Mouse (Mus musculus) kidney, adult 2 months (tissue): Measurements from ENCODE around the gene Ncln. TPM values are rescaled to one million over a fixed set of nuclear protein-coding genes. Genes with fewer than 3 reads are reported as not detected.

Experiments used
- DNase-seq: peaks from one replicate; pipeline ENCODE4 v3.0.0; 2021
- H3K27ac ChIP-seq: fragments of 200-500 bp; 2 replicates; pipeline ENCODE4 v1.5.1; 2012; ENCODE audit warnings: low read depth, low read length, control low read depth, inconsistent platforms; ENCODE audit not compliant: insufficient read depth
- H3K27me3 ChIP-seq: fragments of 200-500 bp; replicated peaks from 2 replicates; pipeline ENCODE4 v1.6.1; 2012; ENCODE audit warnings: mild to moderate bottlenecking, moderate library complexity, low read length, inconsistent platforms; ENCODE audit not compliant: control insufficient read depth, insufficient read depth
- H3K36me3 ChIP-seq: fragments of 200-500 bp; 2 replicates; pipeline ENCODE4 v1.6.1; 2012; ENCODE audit warnings: mild to moderate bottlenecking, moderate library complexity, low read length, inconsistent platforms; ENCODE audit not compliant: control insufficient read depth, insufficient read depth
- H3K4me1 ChIP-seq: fragments of 200-500 bp; 2 replicates; pipeline ENCODE4 v1.6.1; 2011; ENCODE audit warnings: low read length; ENCODE audit not compliant: control insufficient read depth, insufficient read depth
- H3K4me3 ChIP-seq: fragments of 200-500 bp; 2 replicates; pipeline ENCODE4 v1.5.1; 2011; ENCODE audit warnings: mild to moderate bottlenecking, low read depth, low read length, control low read depth; ENCODE audit not compliant: insufficient read depth
- CTCF ChIP-seq: fragments of 200-500 bp; conservative IDR thresholded peaks from 2 replicates; pipeline ENCODE4 v1.5.1; 2011; ENCODE audit warnings: low read depth, mild to moderate bottlenecking, control low read depth, low read length, moderate library complexity, mixed read lengths; ENCODE audit not compliant: insufficient read depth, insufficient read length
- POLR2A ChIP-seq: fragments of 200-500 bp; IDR thresholded peaks from one replicate; pipeline ENCODE4 v1.6.1; 2011; ENCODE audit warnings: low read depth, low read length, control low read depth
- WGBS: fragments of 180-500 bp; shearing (Covaris S2); methylation state at CpG from one replicate; pipeline ENCODE4 v1.1.7; 2018; 5-methylcytosine and 5-hydroxymethylcytosine counted together
- polyA plus RNA-seq: library from polyadenylated mRNA; depleted of rRNA; stranded (reverse); fragments of >200 nt; gene quantifications from 2 replicates; pipeline ENCODE4 v1.2.3, GENCODE M21; 2012

The Ncln gene
- polyA plus RNA-seq, 1 experiment = 148 TPM

GRCm38 (mm10) chr10:81474461-81474860 lies 21.7 kb downstream of the Ncln start:
- no peak for DNase-seq
- Histone ChIP-seq H3K4me3 (no peak overlapping the region), H3K27ac (no peak overlapping the region), H3K27me3 (no peaks in the 10 kb centered on the region), H3K36me3 (no peaks in the 10 kb centered on the region), H3K4me1 (no peaks in the 10 kb centered on the region)
- TF ChIP-seq POLR2A = no peak
- no peak for TF ChIP-seq CTCF
- WGBS = 78% methylated on average over 10 of the region's 10 CpGs

- no peaks in the 10 kb centered on the region for H3K4me1 ChIP-seq
- no peak overlapping the region for H3K4me3 ChIP-seq
- under 1% methylated on average over 22 of the region's 22 CpGs for WGBS
- H3K36me3 ChIP-seq = no peaks in the 10 kb centered on the region
- H3K27me3 ChIP-seq = no peaks in the 10 kb centered on the region
- no peak for DNase-seq
- H3K27ac ChIP-seq = no peak overlapping the region
- TF ChIP-seq POLR2A (no peak), CTCF (no peak)
These were observed 23.2 kb downstream of the Ncln start for GRCm38 (mm10) chr10:81473003-81473451.

GRCm38 (mm10) chr10:81472403-81473002 lies 23.7 kb downstream of the Ncln start:
- 2% methylated on average over 18 of the region's 18 CpGs for WGBS
- no peak for DNase-seq
- no peak for TF ChIP-seq CTCF
- TF ChIP-seq POLR2A = no peak
- no peak overlapping the region for H3K27ac ChIP-seq
- no peak overlapping the region for H3K4me3 ChIP-seq
- no peaks in the 10 kb centered on the region for H3K36me3 ChIP-seq
- H3K4me1 ChIP-seq = no peaks in the 10 kb centered on the region
- H3K27me3 ChIP-seq = no peaks in the 10 kb centered on the region

GRCm38 (mm10) chr10:81470454-81470853 lies 25.7 kb downstream of the Ncln start:
- DNase-seq = no peak
- H3K27ac ChIP-seq = no peak overlapping the region
- H3K4me3 ChIP-seq = no peak overlapping the region
- H3K4me1 ChIP-seq = no peaks in the 10 kb centered on the region
- 41% methylated on average over 18 of the region's 18 CpGs for WGBS
- TF ChIP-seq POLR2A (no peak), CTCF (no peak)
- no peaks in the 10 kb centered on the region for H3K36me3 ChIP-seq
- H3K27me3 ChIP-seq = no peaks in the 10 kb centered on the region

GRCm38 (mm10) chr10:81469253-81469652 lies 26.9 kb downstream of the Ncln start:
- Histone ChIP-seq H3K4me3 (no peak overlapping the region), H3K27me3 (no peaks in the 10 kb centered on the region), H3K27ac (no peak overlapping the region), H3K4me1 (no peaks in the 10 kb centered on the region), H3K36me3 (no peaks in the 10 kb centered on the region)
- TF ChIP-seq CTCF = no peak
- no peak for TF ChIP-seq POLR2A
- no peak for DNase-seq
- 73% methylated on average over 5 of the region's 5 CpGs for WGBS

- TF ChIP-seq CTCF = no peak
- TF ChIP-seq POLR2A = no peak
- 83% methylated on average over 16 of the region's 16 CpGs for WGBS
- no peak overlapping the region for H3K4me3 ChIP-seq
- H3K27ac ChIP-seq = no peak overlapping the region
- H3K36me3 ChIP-seq = no peaks in the 10 kb centered on the region
- no peak for DNase-seq
- H3K4me1 ChIP-seq = no peaks in the 10 kb centered on the region
- H3K27me3 ChIP-seq = no peaks in the 10 kb centered on the region
These were observed 28.4 kb downstream of the Ncln start for GRCm38 (mm10) chr10:81467670-81468235.

GRCm38 (mm10) chr10:81466881-81467280 lies 29.3 kb downstream of the Ncln start:
- no peak for DNase-seq
- no peak overlapping the region for H3K4me3 ChIP-seq
- H3K27me3 ChIP-seq = no peaks in the 10 kb centered on the region
- H3K4me1 ChIP-seq = no peaks in the 10 kb centered on the region
- WGBS = 54% methylated on average over 14 of the region's 14 CpGs
- H3K27ac ChIP-seq = no peak overlapping the region
- TF ChIP-seq POLR2A (no peak), CTCF (no peak)
- H3K36me3 ChIP-seq = no peaks in the 10 kb centered on the region
